Mouse (Mus musculus) E14TG2a.4 (cell line): Measurements from ENCODE around the gene Ncapd3.

ENCODE experiments used
- CTCF ChIP-seq: conservative IDR thresholded peaks from 2 replicates; pipeline ENCODE4 v1.5.1; 2014; ENCODE audit warnings: low read length
- NANOG ChIP-seq: IDR thresholded peaks from 2 replicates; pipeline ENCODE4 v1.6.1; 2014; ENCODE audit warnings: borderline replicate concordance, low read length, mixed read lengths

DNA sequence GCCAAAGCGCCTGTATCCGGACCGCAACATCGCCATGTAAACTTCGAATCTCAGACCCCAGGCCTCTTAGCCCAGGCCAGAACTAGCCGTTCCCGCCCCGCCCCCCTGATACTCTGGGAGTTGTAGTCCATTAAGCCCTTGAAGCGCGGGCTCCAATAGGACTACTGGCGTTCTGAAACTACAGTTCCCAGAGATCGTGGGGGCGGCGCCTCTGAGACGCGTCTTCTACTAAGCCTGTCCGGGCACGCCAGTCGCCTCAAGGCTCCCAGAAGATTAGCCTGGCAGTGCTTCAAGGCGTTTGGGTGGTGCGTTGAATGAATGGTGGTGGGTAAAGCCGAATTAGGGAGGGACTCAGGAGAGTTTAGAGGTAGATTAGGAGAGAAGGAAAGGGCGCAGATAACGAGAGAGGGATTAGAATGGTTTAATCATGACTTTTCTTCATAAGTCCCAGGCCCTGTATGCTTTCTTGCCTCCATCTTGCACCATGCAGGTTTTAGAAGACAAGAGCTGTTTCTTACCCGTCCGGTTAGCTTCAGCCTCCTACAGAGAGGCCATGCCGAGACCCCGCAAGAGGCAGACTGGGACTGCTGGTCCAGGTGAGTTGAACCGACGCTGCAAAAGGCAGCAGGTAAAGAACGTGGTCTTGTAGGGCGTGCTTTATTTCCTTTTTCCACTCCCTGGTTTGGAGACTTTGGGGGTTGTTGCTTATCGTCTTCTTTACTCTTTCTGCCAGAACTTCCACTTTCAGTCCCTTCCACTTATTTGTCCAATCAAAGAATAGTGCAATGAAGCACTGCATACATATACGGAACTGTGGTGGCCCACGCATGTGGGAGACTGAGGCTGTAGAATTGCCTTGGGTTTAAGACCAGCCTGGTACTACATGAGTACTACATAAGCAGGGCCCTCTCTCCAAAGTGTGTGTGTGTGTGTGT lies 30.2 kb upstream of the Ncapd3 start, which contains the start of the genes Acad8 and Thyn1:
- TF ChIP-seq CTCF: no peak
- TF ChIP-seq NANOG: no peak
